Mouse (Mus musculus): Measurements from ENCODE around the gene Rhox2c. TPM values are rescaled to one million over a fixed set of nuclear protein-coding genes. Genes with fewer than 3 reads are reported as not detected.

Rhox2c gene
- 0.21 TPM in 1 of 2 replicates, not detected in the other for polyA plus RNA-seq (2012; rRNA removed)

DNA sequence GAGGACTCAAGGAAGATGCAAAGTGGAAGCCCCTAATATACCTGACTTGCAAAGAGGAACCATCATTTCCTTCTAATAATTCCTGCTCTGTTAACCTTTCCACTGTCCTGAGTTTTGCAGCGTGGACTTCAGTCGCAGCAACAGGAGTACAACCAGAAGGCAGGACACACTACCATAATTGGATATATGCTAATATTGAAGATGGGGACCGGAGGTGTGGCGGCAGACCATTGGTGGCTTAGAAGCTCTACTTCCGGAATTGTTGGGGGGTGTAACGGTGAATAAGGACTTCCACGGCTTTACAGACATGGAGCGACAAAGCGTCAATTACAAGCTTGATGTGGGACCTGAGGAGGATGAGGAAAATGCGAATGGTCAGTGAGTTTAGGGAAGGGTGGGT lies at the start of gene Rhox2c:
Gene Rhox2c, plus strand, starts transcription at position 301 of the 400 bp plus-strand sequence.

DNA sequence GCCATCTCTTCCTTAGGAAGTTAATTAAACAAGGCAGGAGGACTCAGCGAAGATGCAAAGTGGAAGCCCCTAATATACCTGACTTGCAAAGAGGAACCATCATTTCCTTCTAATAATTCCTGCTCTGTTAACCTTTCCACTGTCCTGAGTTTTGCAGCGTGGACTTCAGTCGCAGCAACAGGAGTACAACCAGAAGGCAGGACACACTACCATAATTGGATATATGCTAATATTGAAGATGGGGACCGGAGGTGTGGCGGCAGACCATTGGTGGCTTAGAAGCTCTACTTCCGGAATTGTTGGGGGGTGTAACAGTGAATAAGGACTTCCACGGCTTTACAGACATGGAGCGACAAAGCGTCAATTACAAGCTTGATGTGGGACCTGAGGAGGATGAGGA lies 41.7 kb upstream of the Rhox2c start, which contains the start of gene Rhox2b:
Gene Rhox2b, plus strand, starts transcription at position 301 of the 400 bp plus-strand sequence.

DNA sequence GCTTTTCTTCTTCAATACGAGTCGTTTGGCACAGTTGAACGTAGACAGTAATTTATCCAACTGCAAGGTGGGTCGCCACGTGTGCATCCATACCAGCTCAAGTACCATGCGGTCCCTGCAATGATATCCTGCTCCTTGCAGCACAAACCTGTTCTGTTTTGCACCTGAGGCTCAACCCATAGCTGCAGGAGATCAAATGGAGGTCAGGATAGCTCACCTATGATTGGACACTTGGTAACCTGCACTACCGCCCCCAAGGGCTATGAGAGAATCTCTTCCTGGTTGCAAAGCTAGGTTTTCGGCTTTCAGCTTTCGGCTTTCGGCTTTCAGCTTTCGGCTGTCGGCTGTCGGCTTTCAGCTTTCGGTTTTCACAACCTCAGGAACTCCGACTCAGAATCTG lies 21.3 kb upstream of the Rhox2c start, which contains the start of gene Rhox4b:
Gene Rhox4b, plus strand, starts transcription at position 301 of the 400 bp plus-strand sequence.

DNA sequence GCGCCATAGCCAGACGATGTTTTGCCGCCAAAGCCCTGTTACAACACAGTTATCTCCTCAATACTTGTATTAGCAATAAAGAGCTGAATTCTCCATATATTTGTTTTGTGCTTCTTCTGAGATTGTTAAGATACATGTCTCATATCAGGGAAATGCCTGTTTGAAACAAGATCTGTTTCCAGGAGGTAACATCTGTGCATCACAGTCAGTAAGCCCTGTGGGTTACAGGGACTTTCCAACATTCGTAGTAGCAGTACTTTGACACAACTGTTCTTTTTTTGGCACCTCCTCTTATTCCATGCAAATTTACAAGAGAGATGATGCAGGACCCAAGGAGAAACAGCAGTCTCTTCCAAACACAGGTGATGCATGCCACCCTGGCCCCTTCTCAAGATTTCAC lies 4.8 kb downstream of the Rhox2c start, which contains the start of gene Rhox3c:
Gene Rhox3c, plus strand, starts transcription at position 301 of the 400 bp plus-strand sequence.

DNA sequence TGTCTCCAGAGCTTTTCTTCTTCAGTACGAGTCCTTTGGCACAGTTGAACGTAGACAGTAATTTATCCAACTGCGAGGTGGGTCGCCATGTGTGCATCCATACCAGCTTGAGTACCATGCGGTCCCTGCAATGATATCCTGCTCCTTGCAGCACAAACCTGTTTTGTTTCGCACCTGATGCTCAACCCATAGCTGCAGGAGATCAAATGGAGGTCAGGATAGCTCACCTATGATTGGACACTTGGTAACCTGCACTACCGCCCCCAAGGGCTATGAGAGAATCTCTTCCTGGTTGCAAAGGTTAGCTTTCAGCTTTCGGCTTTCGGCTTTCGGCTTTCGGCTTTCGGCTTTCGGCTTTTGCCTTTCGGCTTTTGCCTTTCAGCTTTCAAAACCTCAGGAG lies 26.6 kb downstream of the Rhox2c start, which contains the start of gene Rhox4c:
Gene Rhox4c, plus strand, starts transcription at position 301 of the 400 bp plus-strand sequence.

DNA sequence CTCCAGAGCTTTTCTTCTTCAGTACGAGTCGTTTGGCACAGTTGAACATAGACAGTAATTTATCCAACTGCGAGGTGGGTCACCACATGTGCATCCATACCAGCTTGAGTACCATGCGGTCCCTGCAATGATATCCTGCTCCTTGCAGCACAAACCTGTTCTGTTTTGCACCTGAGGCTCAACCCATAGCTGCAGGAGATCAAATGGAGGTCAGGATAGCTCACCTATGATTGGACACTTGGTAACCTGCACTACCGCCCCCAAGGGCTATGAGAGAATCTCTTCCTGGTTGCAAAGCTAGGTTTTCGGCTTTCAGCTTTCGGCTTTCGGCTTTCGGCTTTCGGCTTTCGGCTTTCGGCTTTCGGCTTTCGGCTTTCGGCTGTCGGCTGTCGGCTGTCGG lies 60.6 kb downstream of the Rhox2c start, which contains the start of gene Rhox4d:
Gene Rhox4d, plus strand, starts transcription at position 301 of the 400 bp plus-strand sequence.

Other genes starting within 250 kb of the Rhox2c start
- not detected in 2 replicates for gene Gm9, start 242.6 kb upstream of the Rhox2c start, polyA plus RNA-seq (2012; rRNA removed)
- not detected in 2 replicates for gene Rhox1, start 231.4 kb upstream of the Rhox2c start, polyA plus RNA-seq (2012; rRNA removed)
- 0.10 TPM in 1 of 2 replicates, not detected in the other for gene Rhox2a, start 208.7 kb upstream of the Rhox2c start, polyA plus RNA-seq (2012; rRNA removed)
- gene Rhox3a, start 203.8 kb upstream of the Rhox2c start, polyA plus RNA-seq (2012; rRNA removed): not detected in 2 replicates
- gene Rhox4a, start 188.3 kb upstream of the Rhox2c start, polyA plus RNA-seq (2012; rRNA removed): not detected in 2 replicates
- not detected in 2 replicates for gene Rhox3a2, start 73.7 kb upstream of the Rhox2c start, polyA plus RNA-seq (2012; rRNA removed)
- gene Rhox4a2, start 62.8 kb upstream of the Rhox2c start, polyA plus RNA-seq (2012; rRNA removed): 0.06 and 0.21 TPM in 2 replicates
- gene Rhox2b, start 41.6 kb upstream of the Rhox2c start, polyA plus RNA-seq (2012; rRNA removed): not detected in 2 replicates
- gene Rhox4b, start 21.2 kb upstream of the Rhox2c start, polyA plus RNA-seq (2012; rRNA removed): 0.28 TPM in 1 of 2 replicates, not detected in the other
- gene Rhox3c, start 4.9 kb downstream of the Rhox2c start, polyA plus RNA-seq (2012; rRNA removed): not detected in 2 replicates
- gene Rhox4c, start 26.7 kb downstream of the Rhox2c start, polyA plus RNA-seq (2012; rRNA removed): not detected in 2 replicates
- not detected in 2 replicates for gene Rhox2d, start 39.7 kb downstream of the Rhox2c start, polyA plus RNA-seq (2012; rRNA removed)
- not detected in 2 replicates for gene Rhox4d, start 60.7 kb downstream of the Rhox2c start, polyA plus RNA-seq (2012; rRNA removed)
- not detected in 2 replicates for gene Rhox2e, start 76.8 kb downstream of the Rhox2c start, polyA plus RNA-seq (2012; rRNA removed)
- not detected in 2 replicates for gene Rhox3e, start 88.3 kb downstream of the Rhox2c start, polyA plus RNA-seq (2012; rRNA removed)
- not detected in 2 replicates for gene Rhox4e, start 103.7 kb downstream of the Rhox2c start, polyA plus RNA-seq (2012; rRNA removed)
- gene Rhox2f, start 117.7 kb downstream of the Rhox2c start, polyA plus RNA-seq (2012; rRNA removed): not detected in 2 replicates
- not detected in 2 replicates for gene Rhox3f, start 127.3 kb downstream of the Rhox2c start, polyA plus RNA-seq (2012; rRNA removed)
- not detected in 2 replicates for gene Rhox4f, start 154.0 kb downstream of the Rhox2c start, polyA plus RNA-seq (2012; rRNA removed)
- gene Rhox3g, start 174.9 kb downstream of the Rhox2c start, polyA plus RNA-seq (2012; rRNA removed): not detected in 2 replicates
- not detected in 2 replicates for gene Rhox2g, start 189.8 kb downstream of the Rhox2c start, polyA plus RNA-seq (2012; rRNA removed)
- gene Rhox4g, start 197.6 kb downstream of the Rhox2c start, polyA plus RNA-seq (2012; rRNA removed): not detected in 2 replicates
- gene Rhox3h, start 215.1 kb downstream of the Rhox2c start, polyA plus RNA-seq (2012; rRNA removed): not detected in 2 replicates
- gene Rhox2h, start 219.6 kb downstream of the Rhox2c start, polyA plus RNA-seq (2012; rRNA removed): not detected in 2 replicates

Measured in central nervous system, embryonic 14 days (tissue).